Mouse (Mus musculus) cortical plate, adult 2 months (tissue): Measurements from ENCODE around the gene Dusp6.

Source experiments
- CTCF ChIP-seq: fragments of 200-500 bp; IDR thresholded peaks from 2 replicates; pipeline ENCODE4 v1.5.1; 2011; ENCODE audit warnings: mild to moderate bottlenecking, control low read depth, low read length; ENCODE audit not compliant: insufficient read depth; ENCODE audit errors: extremely low read depth
- POLR2A ChIP-seq: fragments of 200-500 bp; IDR thresholded peaks from 2 replicates; pipeline ENCODE4 v1.6.1; 2011; ENCODE audit warnings: mild to moderate bottlenecking, low read length, control low read depth; ENCODE audit not compliant: insufficient read depth; ENCODE audit errors: extremely low read depth

- TF ChIP-seq CTCF: no peak
- TF ChIP-seq POLR2A: no peak
These were observed 22.7 kb downstream of the Dusp6 start for GRCm38 (mm10) chr10:99285759-99286158.
